Mouse (Mus musculus) kidney, adult 11 months (tissue): ENCODE results near the gene Zfp704.

Source experiments
- DNase-seq: peaks from one replicate; pipeline ENCODE4 v3.0.0; 2022

The Zfp704 gene

GRCm38 (mm10) chr3:9609581-9610341 is at the start of gene Zfp704:
TSS of gene Zfp704 (minus strand) at chr3:9610085.
- DNase-seq: peak; percentile 87

GRCm38 (mm10) chr3:9633036-9634005 is 23.4 kb upstream of the Zfp704 start:
- no peak for DNase-seq

- DNase-seq: peak; percentile 39
Measured at GRCm38 (mm10) chr3:9629951-9630350, 20.1 kb upstream of the Zfp704 start.

GRCm38 (mm10) chr3:9628041-9628440 is 18.2 kb upstream of the Zfp704 start:
- DNase-seq: peak; percentile 23

GRCm38 (mm10) chr3:9626149-9626548 is 16.3 kb upstream of the Zfp704 start:
- DNase-seq: no peak

GRCm38 (mm10) chr3:9620611-9621010 is 10.7 kb upstream of the Zfp704 start:
- no peak for DNase-seq

GRCm38 (mm10) chr3:9619562-9620275 is 9.8 kb upstream of the Zfp704 start:
- no peak for DNase-seq

GRCm38 (mm10) chr3:9617101-9617500 is 7.2 kb upstream of the Zfp704 start:
- no peak for DNase-seq

GRCm38 (mm10) chr3:9614676-9615075 is 4.8 kb upstream of the Zfp704 start:
- DNase-seq: no peak

GRCm38 (mm10) chr3:9614011-9614410 is 4.1 kb upstream of the Zfp704 start:
- no peak for DNase-seq

GRCm38 (mm10) chr3:9611226-9611625 is 1.3 kb upstream of the Zfp704 start:
- no peak for DNase-seq

- DNase-seq: no peak
Measured at GRCm38 (mm10) chr3:9610426-9610825, 541 bp upstream of the Zfp704 start.

- DNase-seq: peak; percentile 34
Measured at GRCm38 (mm10) chr3:9608906-9609580, 842 bp downstream of the Zfp704 start.

- DNase-seq: peak; percentile 67
Measured at GRCm38 (mm10) chr3:9608441-9608905, 1.4 kb downstream of the Zfp704 start.

GRCm38 (mm10) chr3:9607686-9608085 is 2.2 kb downstream of the Zfp704 start:
- no peak for DNase-seq

GRCm38 (mm10) chr3:9605784-9606706 is 3.8 kb downstream of the Zfp704 start:
- DNase-seq: peak; percentile 45

GRCm38 (mm10) chr3:9604941-9605340 is 4.9 kb downstream of the Zfp704 start:
- peak; percentile 53 for DNase-seq

- DNase-seq: peak; percentile 63
Measured at GRCm38 (mm10) chr3:9603866-9604265, 6.0 kb downstream of the Zfp704 start.

GRCm38 (mm10) chr3:9600577-9600976 is 9.3 kb downstream of the Zfp704 start:
- DNase-seq: peak; percentile 35

GRCm38 (mm10) chr3:9599738-9600410 is 10.0 kb downstream of the Zfp704 start:
- peak; percentile 83 for DNase-seq

- DNase-seq: no peak
Measured at GRCm38 (mm10) chr3:9598061-9598460, 11.8 kb downstream of the Zfp704 start.
